Mouse (Mus musculus) large intestine, adult 2 months (tissue): ENCODE measurements around the gene Siglec1. TPM values are rescaled to one million over a fixed set of nuclear protein-coding genes. Genes with fewer than 3 reads are reported as not detected.

Experiments
- DNase-seq: peaks from one replicate; pipeline ENCODE4 v3.0.0-alpha.2; 2012; ENCODE audit warnings: low read depth, low spot score
- WGBS: fragments of 180-500 bp; shearing (Covaris S2); methylation state at CpG from one replicate; pipeline ENCODE4 v1.1.7; 2018; 5-methylcytosine and 5-hydroxymethylcytosine counted together
- polyA plus RNA-seq: library from polyadenylated mRNA; depleted of rRNA; stranded (reverse); fragments of >200 nt; gene quantifications from 2 replicates; pipeline ENCODE4 v1.2.3, GENCODE M21; 2012

The Siglec1 gene
- polyA plus RNA-seq, 1 experiment = 1.2 TPM

- WGBS = 71% methylated on average over 4 of the region's 4 CpGs
Measured at GRCm38 (mm10) chr2:131104021-131104420, 17.5 kb upstream of the Siglec1 start.

GRCm38 (mm10) chr2:131101530-131101929 is 15.0 kb upstream of the Siglec1 start:
- WGBS = 57% methylated on average over 3 of the region's 3 CpGs
- no peak for DNase-seq

More at GRCm38 (mm10) chr2:131104021-131104420, 17.5 kb upstream of the Siglec1 start:
- no peak for DNase-seq

- DNase-seq = no peak
Measured at GRCm38 (mm10) chr2:131097087-131097486, 10.5 kb upstream of the Siglec1 start.

GRCm38 (mm10) chr2:131096101-131096795 is 9.7 kb upstream of the Siglec1 start:
- peak; percentile 4 for DNase-seq
- WGBS = 10% methylated on average over 9 of the region's 9 CpGs

More at GRCm38 (mm10) chr2:131097087-131097486, 10.5 kb upstream of the Siglec1 start:
- WGBS = 82% methylated on average over 4 of the region's 4 CpGs

GRCm38 (mm10) chr2:131094823-131095222 is 8.3 kb upstream of the Siglec1 start:
- whole genome bisulfite sequencing = 2% methylated on average over 1 of the region's 1 CpGs
- DNase-seq = peak; percentile 51

GRCm38 (mm10) chr2:131093577-131093976 is 7.0 kb upstream of the Siglec1 start:
- WGBS = 84% methylated on average over 5 of the region's 5 CpGs
- DNase-seq = no peak

GRCm38 (mm10) chr2:131090852-131091251 is 4.3 kb upstream of the Siglec1 start:
- WGBS = 75% methylated on average over 3 of the region's 3 CpGs
- DNase-seq = no peak

GRCm38 (mm10) chr2:131089634-131090033 is 3.1 kb upstream of the Siglec1 start:
- no peak for DNase-seq
- 85% methylated on average over 1 of the region's 1 CpGs for WGBS

- DNase-seq = no peak
- WGBS = 76% methylated on average over 4 of the region's 4 CpGs
Measured at GRCm38 (mm10) chr2:131088581-131088980, 2.0 kb upstream of the Siglec1 start.

- DNase-seq = no peak
- WGBS = 77% methylated on average over 4 of the region's 4 CpGs
Measured at GRCm38 (mm10) chr2:131084206-131084605, 2.4 kb downstream of the Siglec1 start.

- DNase-seq = no peak
- 77% methylated on average over 5 of the region's 5 CpGs for WGBS
Measured at GRCm38 (mm10) chr2:131080507-131080906, 6.1 kb downstream of the Siglec1 start.

GRCm38 (mm10) chr2:131072536-131072935 is 14.0 kb downstream of the Siglec1 start:
- WGBS = 89% methylated on average over 10 of the region's 10 CpGs
- no peak for DNase-seq

- WGBS = 39% methylated on average over 6 of the region's 6 CpGs
- no peak for DNase-seq
Measured at GRCm38 (mm10) chr2:131067481-131067880, 19.1 kb downstream of the Siglec1 start.

GRCm38 (mm10) chr2:131066342-131066741 is 20.2 kb downstream of the Siglec1 start:
- 48% methylated on average over 9 of the region's 9 CpGs for WGBS
- no peak for DNase-seq

- DNase-seq = no peak
- 9% methylated on average over 24 of the region's 27 CpGs for WGBS
Measured at GRCm38 (mm10) chr2:131063404-131063864, 23.1 kb downstream of the Siglec1 start, which contains the start of gene Adam33. Adam33 (minus strand) TSS chr2:131063814.

GRCm38 (mm10) chr2:131061607-131062006 is 25.0 kb downstream of the Siglec1 start:
- WGBS = 54% methylated on average over 5 of the region's 5 CpGs

GRCm38 (mm10) chr2:131060784-131061183 is 25.8 kb downstream of the Siglec1 start:
- DNase-seq = no peak
- 68% methylated on average over 6 of the region's 6 CpGs for WGBS

More at GRCm38 (mm10) chr2:131061607-131062006, 25.0 kb downstream of the Siglec1 start:
- DNase-seq = no peak

- WGBS = 64% methylated on average over 9 of the region's 9 CpGs
- DNase-seq = no peak
Measured at GRCm38 (mm10) chr2:131059781-131060540, 26.6 kb downstream of the Siglec1 start.

- DNase-seq = no peak
Measured at GRCm38 (mm10) chr2:131059377-131059776, 27.2 kb downstream of the Siglec1 start.

GRCm38 (mm10) chr2:131058672-131059071 is 27.9 kb downstream of the Siglec1 start:
- 92% methylated on average over 8 of the region's 8 CpGs for WGBS
- DNase-seq = no peak

More at GRCm38 (mm10) chr2:131059377-131059776, 27.2 kb downstream of the Siglec1 start:
- WGBS = 9% methylated on average over 1 of the region's 1 CpGs
